Mouse (Mus musculus) liver, embryonic 11.5 days (tissue): Measurements from ENCODE around the gene Krt32. TPM values are rescaled to one million over a fixed set of nuclear protein-coding genes. Genes with fewer than 3 reads are reported as not detected.

ENCODE experiments used
- polyA plus RNA-seq: library from polyadenylated mRNA; unstranded; fragments of >200 nt; fragmentation: Nextera tagmentation; extraction: Ambion mirVana; gene quantifications from 2 replicates; pipeline ENCODE4 v1.2.1, GENCODE M21; 2014

The Krt32 gene
- polyA plus RNA-seq, 1 experiment from 2014 or later = not detected

Other genes with a start within 250 kb of the Krt32 start
- gene Krtap4-16, start 236.6 kb downstream of the Krt32 start, polyA plus RNA-seq = not detected in 2 replicates
- not detected in 2 replicates for gene Gm11568, start 230.3 kb downstream of the Krt32 start, polyA plus RNA-seq
- gene Gm11559, start 223.8 kb downstream of the Krt32 start, polyA plus RNA-seq = not detected in 2 replicates
- not detected in 2 replicates for gene Krtap9-1, start 214.8 kb downstream of the Krt32 start, polyA plus RNA-seq
- gene Gm11567, start 209.0 kb downstream of the Krt32 start, polyA plus RNA-seq = not detected in 2 replicates
- gene Krtap31-1, start 180.3 kb downstream of the Krt32 start, polyA plus RNA-seq = not detected in 2 replicates
- not detected in 2 replicates for gene Gm11565, start 173.5 kb downstream of the Krt32 start, polyA plus RNA-seq
- not detected in 2 replicates for gene Krtap31-2, start 151.9 kb downstream of the Krt32 start, polyA plus RNA-seq
- gene Krtap9-5, start 139.8 kb downstream of the Krt32 start, polyA plus RNA-seq = not detected in 2 replicates
- not detected in 2 replicates for gene Krtap29-1, start 109.2 kb downstream of the Krt32 start, polyA plus RNA-seq
- gene Krtap16-1, start 101.6 kb downstream of the Krt32 start, polyA plus RNA-seq = not detected in 2 replicates
- not detected in 2 replicates for gene Krtap17-1, start 94.2 kb downstream of the Krt32 start, polyA plus RNA-seq
- not detected in 2 replicates for gene Krt33a, start 72.0 kb downstream of the Krt32 start, polyA plus RNA-seq
- gene Krt33b, start 58.4 kb downstream of the Krt32 start, polyA plus RNA-seq = not detected in 2 replicates
- gene Krt34, start 46.7 kb downstream of the Krt32 start, polyA plus RNA-seq = not detected in 2 replicates
- not detected in 2 replicates for gene Krt31, start 37.7 kb downstream of the Krt32 start, polyA plus RNA-seq
- not detected in 2 replicates for gene Krt35, start 8.0 kb upstream of the Krt32 start, polyA plus RNA-seq
- not detected in 2 replicates for gene Krt36, start 17.4 kb upstream of the Krt32 start, polyA plus RNA-seq
- gene Krt13, start 33.3 kb upstream of the Krt32 start, polyA plus RNA-seq = 0.14 TPM in 1 of 2 replicates, not detected in the other
- 0.25 TPM in 1 of 2 replicates, not detected in the other for gene Krt15, start 47.7 kb upstream of the Krt32 start, polyA plus RNA-seq
- gene Krt19, start 60.4 kb upstream of the Krt32 start, polyA plus RNA-seq = 9.6 and 12.4 TPM in 2 replicates
- not detected in 2 replicates for gene Krt9, start 105.0 kb upstream of the Krt32 start, polyA plus RNA-seq
- 2.1 and 2.3 TPM in 2 replicates for gene Krt14, start 119.3 kb upstream of the Krt32 start, polyA plus RNA-seq
- gene Krt16, start 160.7 kb upstream of the Krt32 start, polyA plus RNA-seq = not detected in 2 replicates
- 0.32 and 0.42 TPM in 2 replicates for gene Krt17, start 172.8 kb upstream of the Krt32 start, polyA plus RNA-seq
- not detected in 2 replicates for gene Krt42, start 181.6 kb upstream of the Krt32 start, polyA plus RNA-seq
- 2,121 and 2,222 TPM in 2 replicates for gene Eif1, start 231.7 kb upstream of the Krt32 start, polyA plus RNA-seq
- not detected in 2 replicates for gene Gast, start 246.2 kb upstream of the Krt32 start, polyA plus RNA-seq